In the genomic region with DNA sequence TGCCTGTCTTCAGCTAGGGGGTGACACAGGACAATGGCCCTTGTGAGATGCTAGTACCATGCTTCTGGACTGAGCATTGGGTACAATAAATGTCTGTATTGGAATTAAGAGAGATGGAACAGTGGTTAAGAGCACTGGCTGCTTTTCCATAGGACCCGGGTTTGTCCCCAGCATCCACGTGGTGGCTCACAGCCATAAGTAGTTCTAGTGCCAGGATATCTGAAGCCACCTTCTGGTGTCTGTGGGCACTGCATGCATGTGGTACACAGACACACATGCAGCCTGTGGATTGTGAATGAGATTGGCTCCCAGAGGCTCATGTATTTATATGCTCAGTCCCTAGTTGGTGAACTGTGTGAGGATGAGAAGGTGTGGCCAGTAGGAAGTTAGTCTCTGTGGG, we compare ENCODE assay signal across 14 mouse cellular contexts. TPM values are rescaled to one million over a fixed set of nuclear protein-coding genes. Genes with fewer than 3 reads are reported as not detected.
DNase-seq lines count a peak whose midpoint lies in the region; ATAC-seq and TF ChIP-seq lines count a peak whose summit lies in the region.
"Had no signal": no experiment of that assay in that cellular context is flagged by ENCODE, and none has a peak within 500 bp of the region (broad histone marks: within the 10 kb centered on the region; RNA-seq: fewer than 3 reads in every experiment).

No protein-coding gene starts in this region.

- peaks cover 50% of the 10 kb centered on the region for H3K36me3 ChIP-seq in kidney, postnatal 0 days (ENCODE audit: insufficient read depth, low read length)
- H3K36me3 ChIP-seq in kidney, embryonic 16.5 days (ENCODE audit: insufficient read depth, low read length): peaks cover 67% of the 10 kb centered on the region

- DNase-seq in kidney, postnatal 0 days (ENCODE audit: low spot score): no peak
- DNase-seq in 416B (ENCODE audit: low read depth): peak; percentile 35
- DNase-seq in B cell, adult 2 months: peak; percentile 9 to 17
- no peak for DNase-seq in urinary bladder, postnatal 25 days (ENCODE audit: low spot score)
- DNase-seq in frontal cortex, adult 2 months (ENCODE audit: extremely low spot score in 1 of 2, low spot score in 1 of 2): no peak
- DNase-seq in layer of hippocampus, postnatal 14 days (ENCODE audit: low spot score in 2 of 2): no peak
- DNase-seq: adrenal gland, adult 2 months; heart, adult 11 months had no signal

- H3K9ac ChIP-seq in kidney, postnatal 0 days (ENCODE audit: low read depth, low read length): no peak overlapping the region
- no peak overlapping the region for H3K9ac ChIP-seq in kidney, embryonic 16.5 days (replicated peaks; ENCODE audit: low read length)
- H3K9ac ChIP-seq: embryonic facial prominence, embryonic 13.5 days; intestine, embryonic 15.5 days; midbrain, embryonic 13.5 days had no signal

- H3K4me2 ChIP-seq in kidney, postnatal 0 days (ENCODE audit: low read length): no peak overlapping the region
- H3K4me2 ChIP-seq in kidney, embryonic 16.5 days (replicated peaks; ENCODE audit: low read depth, low read length): no peak overlapping the region
- H3K4me2 ChIP-seq: embryonic facial prominence, embryonic 13.5 days; intestine, embryonic 15.5 days; midbrain, embryonic 13.5 days had no signal

- no peak overlapping the region for H3K27ac ChIP-seq in kidney, postnatal 0 days
- no peak overlapping the region for H3K27ac ChIP-seq in kidney, embryonic 16.5 days (ENCODE audit: low read length)
- H3K27ac ChIP-seq: embryonic facial prominence, embryonic 13.5 days; intestine, embryonic 15.5 days; limb, embryonic 10.5 days; midbrain, embryonic 13.5 days had no signal

- no peak for ATAC-seq in kidney, postnatal 0 days (replicated peaks; ENCODE audit: low FRiP score, low read depth)
- ATAC-seq in kidney, embryonic 16.5 days (ENCODE audit: low FRiP score, low TSS enrichment): no peak
- 0 out of 2 replicates have a peak, but pooled peaks have one; percentile 56 for ATAC-seq in erythroblast, adult 5-6 weeks (replicated peaks; ENCODE audit: low FRiP score, poor library complexity, severe bottlenecking)
- ATAC-seq: intestine, embryonic 15.5 days; midbrain, embryonic 13.5 days had no signal

- peak; percentile 52 for TF ChIP-seq CTCF in kidney, postnatal 0 days (IDR thresholded peaks at IDR 0.05; ENCODE audit: low read depth)

- H3K27me3 ChIP-seq in kidney, postnatal 0 days (ENCODE audit: insufficient read depth, low read length): no peaks in the 10 kb centered on the region
- H3K27me3 ChIP-seq in kidney, embryonic 16.5 days (ENCODE audit: insufficient read depth, low read length): no peaks in the 10 kb centered on the region
- H3K27me3 ChIP-seq: embryonic facial prominence, embryonic 13.5 days; intestine, embryonic 15.5 days; midbrain, embryonic 13.5 days had no signal

- H3K9me3 ChIP-seq in kidney, postnatal 0 days (replicated peaks; ENCODE audit: low read length): no peaks in the 10 kb centered on the region
- H3K9me3 ChIP-seq in kidney, embryonic 16.5 days (ENCODE audit: low read length): no peaks in the 10 kb centered on the region
- H3K9me3 ChIP-seq: embryonic facial prominence, embryonic 13.5 days; intestine, embryonic 15.5 days; limb, embryonic 10.5 days; midbrain, embryonic 13.5 days had no signal

- H3K4me1 ChIP-seq in kidney, postnatal 0 days (replicated peaks; ENCODE audit: insufficient read depth, low read length): no peaks in the 10 kb centered on the region
- H3K4me1 ChIP-seq in kidney, embryonic 16.5 days (ENCODE audit: insufficient read depth, low read length): 0 out of 2 replicates have a peak, but pooled peaks cover 2% of the 10 kb centered on the region
- H3K4me1 ChIP-seq: embryonic facial prominence, embryonic 13.5 days; intestine, embryonic 15.5 days; limb, embryonic 10.5 days; midbrain, embryonic 13.5 days had no signal

- no peak overlapping the region for H3K4me3 ChIP-seq in kidney, postnatal 0 days (replicated peaks; ENCODE audit: low read depth, low read length)
- no peak overlapping the region for H3K4me3 ChIP-seq in kidney, embryonic 16.5 days (ENCODE audit: low read length)
- H3K4me3 ChIP-seq: embryonic facial prominence, embryonic 13.5 days; intestine, embryonic 15.5 days; limb, embryonic 10.5 days; midbrain, embryonic 13.5 days had no signal

- WGBS in kidney, postnatal 0 days: 79% methylated on average over 2 of the region's 2 CpGs
- 86% methylated on average over 2 of the region's 2 CpGs for WGBS in kidney, embryonic 16.5 days

RNA-seq across cellular contexts. Expression of a gene that starts 23.9 kb away (rescaled TPM):
- polyA plus RNA-seq in kidney, postnatal 0 days (2015; fragmentation: Nextera tagmentation; extraction: Ambion mirVana): 5.3 and 6.6 TPM in 2 replicates
- polyA plus RNA-seq in kidney, embryonic 16.5 days (2015; fragmentation: Nextera tagmentation; extraction: Ambion mirVana): 8.9 and 9.9 TPM in 2 replicates
- not detected in 2 replicates for total RNA-seq in erythroblast, adult 5-6 weeks (2015; ENCODE audit: low replicate concordance)
- total RNA-seq in erythroblast, adult 5-6 weeks (2017; ENCODE audit: low replicate concordance): 1.4 and 6.4 TPM in 2 replicates
- polyA plus RNA-seq in frontal cortex, adult 2 months (2012; rRNA removed): 17.4 and 20.0 TPM in 2 replicates
- 10 to 100 TPM in 1 of 2 experiments, 1 to 10 TPM in 1; 6.3 to 10.1 TPM for total RNA-seq in layer of hippocampus, postnatal 14 days (2021)

RNA-seq across cellular contexts. Expression of a gene that starts 24.4 kb away (rescaled TPM):
- 67.3 and 72.7 TPM in 2 replicates for polyA plus RNA-seq in kidney, postnatal 0 days (2015; fragmentation: Nextera tagmentation; extraction: Ambion mirVana)
- 94.6 and 98.5 TPM in 2 replicates for polyA plus RNA-seq in kidney, embryonic 16.5 days (2015; fragmentation: Nextera tagmentation; extraction: Ambion mirVana)
- total RNA-seq in erythroblast, adult 5-6 weeks (2015; ENCODE audit: low replicate concordance): 8.2 and 9.4 TPM in 2 replicates
- total RNA-seq in erythroblast, adult 5-6 weeks (2017; ENCODE audit: low replicate concordance): 8.2 and 8.9 TPM in 2 replicates
- polyA plus RNA-seq in frontal cortex, adult 2 months (2012; rRNA removed): 93.5 and 97.7 TPM in 2 replicates
- total RNA-seq in layer of hippocampus, postnatal 14 days (2021): 10 to 100 TPM; 83.7 to 85.6 TPM

RNA-seq across cellular contexts. Expression of a gene that starts 33.7 kb away (rescaled TPM):
- polyA plus RNA-seq in kidney, postnatal 0 days (2015; fragmentation: Nextera tagmentation; extraction: Ambion mirVana): 7.1 and 7.6 TPM in 2 replicates
- polyA plus RNA-seq in kidney, embryonic 16.5 days (2015; fragmentation: Nextera tagmentation; extraction: Ambion mirVana): 9.9 and 12.0 TPM in 2 replicates
- 9.0 TPM in 1 of 2 replicates, not detected in the other for total RNA-seq in erythroblast, adult 5-6 weeks (2015; ENCODE audit: low replicate concordance)
- total RNA-seq in erythroblast, adult 5-6 weeks (2017; ENCODE audit: low replicate concordance): 2.0 and 2.8 TPM in 2 replicates
- 10.1 and 12.9 TPM in 2 replicates for polyA plus RNA-seq in frontal cortex, adult 2 months (2012; rRNA removed)
- total RNA-seq in layer of hippocampus, postnatal 14 days (2021): 10 to 100 TPM; 10.2 to 11.5 TPM

RNA-seq across cellular contexts. Expression of a gene that starts 33.9 kb away (rescaled TPM):
- 6.4 and 6.6 TPM in 2 replicates for polyA plus RNA-seq in kidney, postnatal 0 days (2015; fragmentation: Nextera tagmentation; extraction: Ambion mirVana)
- 8.5 and 9.1 TPM in 2 replicates for polyA plus RNA-seq in kidney, embryonic 16.5 days (2015; fragmentation: Nextera tagmentation; extraction: Ambion mirVana)
- 0.84 and 1.7 TPM in 2 replicates for total RNA-seq in erythroblast, adult 5-6 weeks (2015; ENCODE audit: low replicate concordance)
- not detected in 2 replicates for total RNA-seq in erythroblast, adult 5-6 weeks (2017; ENCODE audit: low replicate concordance)
- 19.4 and 20.3 TPM in 2 replicates for polyA plus RNA-seq in frontal cortex, adult 2 months (2012; rRNA removed)
- total RNA-seq in layer of hippocampus, postnatal 14 days (2021): 10 to 100 TPM; 17.2 to 20.1 TPM

Comparison
In these comparisons a context has a peak if more than half of its experiments do, and no peak if none do; other contexts are left out.
1. DNase-seq: peak in 416B (single experiment) and B cell, adult 2 months (2 of 2); none in kidney, postnatal 0 days (single experiment), urinary bladder, postnatal 25 days (single experiment), frontal cortex, adult 2 months (0 of 2) and layer of hippocampus, postnatal 14 days (0 of 2).